Mouse (Mus musculus) MN1 (cell line): ENCODE results near the gene Mbtps2.
A peak's percentile ranks its signal among the peaks of the same experiment; 100 is the strongest.

ENCODE experiments used
- DNase-seq: peaks from one replicate; pipeline ENCODE4 v3.0.0-alpha.2; 2016; ENCODE audit warnings: low spot score

Gene Mbtps2

GRCm38 (mm10) chrX:157501871-157502270 lies 96.6 kb downstream of the Mbtps2 start:
- no peak for DNase-seq

GRCm38 (mm10) chrX:157500004-157500403 lies 98.5 kb downstream of the Mbtps2 start:
- no peak for DNase-seq

GRCm38 (mm10) chrX:157493159-157493558 lies 105.4 kb downstream of the Mbtps2 start:
- DNase-seq = no peak

- DNase-seq = peak; percentile 69
Measured at GRCm38 (mm10) chrX:157491944-157492726, 106.4 kb downstream of the Mbtps2 start, which contains the start of gene Sms. TSS of gene Sms (minus strand) at chrX:157492287.

- DNase-seq = peak; percentile 45
Measured at GRCm38 (mm10) chrX:157491145-157491935, 107.2 kb downstream of the Mbtps2 start.

GRCm38 (mm10) chrX:157490769-157491144 lies 107.8 kb downstream of the Mbtps2 start:
- peak; percentile 8 for DNase-seq

GRCm38 (mm10) chrX:157489871-157490721 lies 108.4 kb downstream of the Mbtps2 start:
- no peak for DNase-seq

GRCm38 (mm10) chrX:157488831-157489230 lies 109.7 kb downstream of the Mbtps2 start:
- no peak for DNase-seq

GRCm38 (mm10) chrX:157486765-157487164 lies 111.8 kb downstream of the Mbtps2 start:
- DNase-seq = no peak
